Mouse (Mus musculus): ENCODE measurements at regions not wholly inside any gene's neighbourhood (a gene's known extent, or its start where the extent isn't known, plus 50 kb on each side); places are given as distances from the start of the nearest gene placed in this dataset.
"Not testable (repeated sequence)": the region's sequence is repeated elsewhere in the genome, so short reads cannot be mapped to it uniquely, and the experiment has no call there.

DNA sequence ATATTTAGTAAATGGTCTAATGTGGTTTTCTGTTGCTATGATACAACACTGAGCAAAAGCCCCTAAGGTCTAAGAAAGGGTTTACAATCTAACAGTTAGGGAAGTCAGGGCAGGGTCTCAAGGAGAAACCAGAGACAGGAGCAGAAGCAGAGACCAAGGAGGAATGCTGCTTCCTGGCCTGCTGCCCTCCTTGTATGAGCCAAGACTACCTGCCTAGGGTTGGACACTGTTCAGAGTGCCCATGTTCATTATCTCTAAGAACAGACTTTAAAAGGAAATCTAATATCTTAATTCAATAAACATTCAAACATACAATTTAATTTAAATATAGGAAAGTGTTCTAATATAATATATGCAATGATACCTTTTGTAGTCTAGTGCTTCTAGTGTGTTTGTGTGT lies 63.0 kb upstream of the Tmem106b start:
- DNase-seq (ENCODE audit: low spot score in 2 of 2) = no peak

DNA sequence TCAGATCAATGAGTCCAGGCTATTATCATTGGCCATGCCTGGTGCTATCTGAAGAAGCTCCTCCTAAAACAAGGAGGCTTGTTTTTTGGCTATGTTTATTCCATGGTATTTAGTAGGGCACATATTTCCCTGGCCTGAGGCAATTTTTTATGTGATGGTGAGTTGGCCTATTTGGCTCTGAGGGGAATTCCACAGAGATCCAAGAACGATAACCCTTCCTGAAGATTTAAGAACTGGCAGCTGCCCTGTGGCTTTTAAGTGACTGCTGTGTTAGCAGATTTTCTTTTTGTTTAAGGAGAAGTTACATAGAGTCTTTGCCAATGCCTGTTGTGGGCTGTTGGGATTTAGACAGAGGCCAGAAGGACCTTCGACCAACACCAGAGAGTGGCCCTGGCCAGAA lies 74.9 kb upstream of the Tmem106b start:
- no peak for DNase-seq (ENCODE audit: low spot score in 2 of 2)

- no peak for DNase-seq (ENCODE audit: low spot score in 2 of 2)
These were observed 75.8 kb upstream of the Tmem106b start for GRCm38 (mm10) chr6:12993772-12994171.

- no peak for DNase-seq (ENCODE audit: low spot score in 2 of 2)
These were observed 92.2 kb upstream of the Tmem106b start for GRCm38 (mm10) chr6:12977184-12977897.

DNA sequence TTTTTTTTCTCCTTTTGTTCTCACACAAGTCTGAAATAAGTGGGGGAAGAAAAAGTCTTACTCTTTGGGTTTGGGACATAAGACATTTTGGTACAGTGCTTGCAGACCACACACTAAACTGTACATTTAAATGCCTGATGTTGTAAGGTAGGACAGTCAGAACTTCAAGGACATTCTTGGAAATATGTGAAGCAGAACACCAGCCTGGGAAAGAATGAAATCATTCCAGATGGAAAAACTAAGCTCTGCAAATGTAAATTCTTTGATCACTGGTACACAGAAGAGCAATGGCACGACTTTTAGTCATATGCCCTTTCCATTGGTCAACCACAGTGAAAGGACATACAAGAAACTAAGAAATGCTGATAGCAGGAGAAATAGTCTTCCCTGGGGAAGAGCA lies 98.0 kb upstream of the Tmem106b start:
- no peak for DNase-seq (ENCODE audit: low spot score in 2 of 2)

- DNase-seq (ENCODE audit: low spot score in 2 of 2) = no peak
These were observed 102.3 kb upstream of the Tmem106b start for GRCm38 (mm10) chr6:12967291-12967690.

GRCm38 (mm10) chr6:12957797-12958196 lies 111.8 kb upstream of the Tmem106b start:
- DNase-seq (ENCODE audit: low spot score in 2 of 2) = peak; percentile 19 to 26

GRCm38 (mm10) chr6:12911610-12912009 lies 157.9 kb upstream of the Tmem106b start:
- no peak for DNase-seq (ENCODE audit: low spot score in 2 of 2)

GRCm38 (mm10) chr6:12892929-12893328 lies 143.7 kb upstream of the Thsd7a start:
- no peak for DNase-seq (ENCODE audit: low spot score in 2 of 2)

DNA sequence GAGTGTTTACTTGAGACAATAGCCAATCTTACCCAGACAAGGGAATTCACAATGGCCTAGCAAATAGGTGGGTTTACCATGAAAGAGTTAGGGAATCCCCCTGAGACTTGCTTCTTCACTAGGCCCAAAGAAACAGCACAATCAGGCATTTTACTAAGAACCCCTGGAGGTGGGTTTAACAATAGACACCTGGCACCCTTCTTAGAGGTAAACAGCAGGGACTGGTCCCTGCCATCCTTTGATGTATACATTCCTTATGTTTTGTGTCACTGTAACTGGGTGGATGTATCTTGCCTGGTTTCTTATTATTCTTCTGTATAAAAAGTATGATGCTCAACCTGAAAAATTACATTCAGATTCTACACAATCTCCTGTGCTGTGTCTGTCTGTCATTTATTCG lies 127.7 kb upstream of the Thsd7a start:
- not testable (repeated sequence) for DNase-seq (ENCODE audit: low spot score in 2 of 2)

- no peak for DNase-seq (ENCODE audit: low spot score in 2 of 2)
These were observed 127.2 kb upstream of the Thsd7a start for GRCm38 (mm10) chr6:12876366-12876765.

GRCm38 (mm10) chr6:12868251-12868650 lies 119.0 kb upstream of the Thsd7a start:
- DNase-seq (ENCODE audit: low spot score in 2 of 2) = no peak

- DNase-seq (ENCODE audit: low spot score in 2 of 2) = no peak
These were observed 102.8 kb upstream of the Thsd7a start for GRCm38 (mm10) chr6:12852041-12852440.

DNA sequence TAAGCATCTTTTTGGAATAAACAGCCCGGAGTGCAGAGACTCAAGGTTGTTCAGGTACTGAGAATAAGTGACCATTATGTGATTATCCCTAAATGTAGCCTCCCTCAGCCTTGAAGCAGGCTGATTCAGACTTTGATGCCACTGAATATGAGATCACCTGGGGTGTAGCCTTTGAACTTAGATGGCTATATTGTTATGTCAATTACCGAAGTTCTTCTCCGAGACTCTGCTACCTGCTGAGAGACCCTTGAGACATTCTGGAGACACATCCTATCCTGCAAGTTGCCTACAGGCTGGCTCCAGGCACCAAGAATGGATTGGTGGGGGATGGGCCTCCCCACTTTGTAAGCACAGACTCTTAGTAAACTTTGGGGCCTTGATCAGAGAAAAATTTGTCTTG lies 85.9 kb upstream of the Thsd7a start:
- DNase-seq (ENCODE audit: low spot score in 2 of 2) = not testable (repeated sequence)

DNA sequence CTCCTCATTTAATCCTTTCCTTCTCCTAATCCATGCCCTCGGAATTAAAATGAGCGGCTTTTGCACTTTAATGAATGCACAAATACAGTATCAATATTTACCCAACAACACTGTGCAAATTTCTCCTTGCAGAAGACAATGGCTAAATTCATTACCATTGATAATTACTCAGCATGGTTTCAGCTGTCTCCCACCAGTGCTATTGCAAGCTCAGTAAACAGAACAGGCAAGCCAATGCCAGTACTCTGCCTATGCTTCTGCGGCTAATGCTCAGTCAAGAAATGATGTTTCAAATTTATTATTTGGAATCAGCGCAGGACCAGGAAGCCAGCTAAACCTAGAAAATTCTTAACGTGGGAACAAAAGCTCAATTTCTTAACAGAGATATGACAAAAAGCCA lies 84.1 kb upstream of the Thsd7a start:
- DNase-seq (ENCODE audit: low spot score in 2 of 2) = no peak

- no peak for DNase-seq (ENCODE audit: low spot score in 2 of 2)
These were observed 82.7 kb upstream of the Thsd7a start for GRCm38 (mm10) chr6:12831916-12832315.

DNA sequence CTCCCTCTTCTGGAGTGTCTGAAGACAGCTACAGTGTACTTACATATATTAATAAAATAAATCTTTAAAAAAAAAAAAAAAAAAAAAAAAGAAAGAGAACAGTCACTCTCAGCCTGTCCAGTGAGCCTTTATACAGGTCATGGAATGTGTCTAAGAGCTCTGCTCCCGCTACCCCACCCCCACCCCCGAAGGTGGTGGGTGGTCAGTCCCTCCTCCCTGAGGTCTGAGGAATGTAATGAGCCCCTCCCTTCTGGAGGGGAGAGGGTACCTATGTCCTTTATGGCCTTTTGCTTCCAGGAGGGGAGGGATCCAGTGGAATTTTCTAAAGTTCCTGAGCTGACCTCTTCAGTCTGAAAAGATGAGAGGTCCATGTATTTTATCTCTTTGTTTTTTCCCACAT lies 82.3 kb upstream of the Thsd7a start:
- DNase-seq (ENCODE audit: low spot score in 2 of 2) = no peak

GRCm38 (mm10) chr6:12827745-12828144 lies 78.5 kb upstream of the Thsd7a start:
- DNase-seq (ENCODE audit: low spot score in 2 of 2) = no peak

DNA sequence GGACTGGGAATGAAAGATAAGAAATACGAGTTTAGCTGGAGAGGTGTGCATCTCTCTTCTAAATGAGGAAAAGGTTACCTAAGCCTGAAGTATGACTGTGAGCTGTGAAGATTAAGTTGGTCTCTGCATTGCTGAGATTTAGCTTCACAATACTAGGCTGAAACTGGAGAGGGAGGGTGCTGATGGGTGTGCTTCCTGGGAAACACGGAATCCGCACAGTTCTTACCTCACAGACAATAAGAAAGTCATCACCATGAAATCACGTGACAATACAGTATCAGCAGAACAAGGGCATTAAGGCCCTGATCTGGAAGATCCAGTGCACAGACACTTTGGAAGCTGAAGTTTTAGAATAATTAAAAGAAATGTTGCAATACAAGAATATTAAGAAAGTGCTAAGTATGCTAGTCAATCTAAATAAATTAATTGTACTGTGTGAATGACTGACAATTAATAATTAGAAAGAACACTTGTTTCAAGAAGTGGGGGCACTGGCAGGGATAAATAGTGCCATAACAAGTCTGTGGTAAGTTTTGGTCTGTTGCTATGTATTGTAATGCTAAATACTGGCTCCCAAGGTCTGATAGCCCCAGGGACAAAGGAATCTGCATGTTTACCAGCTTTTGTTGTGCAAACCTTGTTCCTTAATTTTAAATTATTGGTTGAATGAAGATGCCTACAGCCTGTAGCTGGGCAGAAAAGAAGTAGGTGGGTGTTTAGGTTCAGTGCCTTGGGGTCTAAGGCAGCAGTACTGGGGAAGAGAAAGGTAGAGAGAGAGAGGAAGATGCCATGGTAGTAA lies 66.0 kb upstream of the Thsd7a start:
- no peak for DNase-seq (ENCODE audit: low spot score in 2 of 2)

- DNase-seq (ENCODE audit: low spot score in 2 of 2) = not testable (repeated sequence)
These were observed 64.6 kb upstream of the Thsd7a start for GRCm38 (mm10) chr6:12813781-12814180.

DNA sequence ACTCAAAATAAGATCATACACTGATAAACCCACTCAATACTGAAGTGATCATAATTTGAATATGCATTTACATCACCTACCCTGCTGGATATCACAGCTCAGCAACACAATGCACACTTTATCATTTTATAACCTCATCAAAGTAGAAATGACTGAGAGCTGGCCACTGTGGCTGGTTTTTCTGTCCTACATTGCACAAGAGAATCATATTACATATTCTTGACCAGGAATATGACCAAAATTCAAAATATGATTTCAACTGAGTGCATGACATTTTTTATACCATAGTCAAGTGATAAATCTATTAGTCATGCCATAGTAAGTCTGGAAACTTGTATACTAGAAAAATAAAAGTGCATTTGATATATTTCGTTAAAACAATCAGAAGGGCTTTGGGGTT lies 63.3 kb upstream of the Thsd7a start:
- no peak for DNase-seq (ENCODE audit: low spot score in 2 of 2)

- no peak for DNase-seq (ENCODE audit: low spot score in 2 of 2)
These were observed 62.8 kb upstream of the Thsd7a start for GRCm38 (mm10) chr6:12812036-12812435.

DNA sequence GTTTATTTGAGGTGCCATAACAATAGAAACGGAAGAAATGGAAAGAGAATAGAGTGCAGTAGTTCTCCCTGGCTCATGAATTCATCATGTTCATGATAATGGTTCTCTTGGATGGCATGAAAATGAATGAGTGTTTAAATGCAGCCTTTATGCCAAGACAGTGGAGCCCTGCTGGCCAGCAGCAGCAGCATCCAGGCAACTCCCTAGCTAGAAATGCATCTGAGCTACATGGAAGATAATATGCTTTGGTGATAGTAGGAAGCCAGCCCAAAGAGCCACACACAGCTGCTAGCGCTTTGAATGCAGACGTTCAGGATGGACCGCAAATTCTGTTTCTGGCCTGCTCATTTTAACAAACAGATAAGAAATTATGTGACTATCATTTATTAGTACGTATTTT lies 60.4 kb upstream of the Thsd7a start:
- DNase-seq (ENCODE audit: low spot score in 2 of 2) = peak; percentile 31 to 32
